Mouse (Mus musculus): Measurements from ENCODE around the gene Khdrbs1.

DNA sequence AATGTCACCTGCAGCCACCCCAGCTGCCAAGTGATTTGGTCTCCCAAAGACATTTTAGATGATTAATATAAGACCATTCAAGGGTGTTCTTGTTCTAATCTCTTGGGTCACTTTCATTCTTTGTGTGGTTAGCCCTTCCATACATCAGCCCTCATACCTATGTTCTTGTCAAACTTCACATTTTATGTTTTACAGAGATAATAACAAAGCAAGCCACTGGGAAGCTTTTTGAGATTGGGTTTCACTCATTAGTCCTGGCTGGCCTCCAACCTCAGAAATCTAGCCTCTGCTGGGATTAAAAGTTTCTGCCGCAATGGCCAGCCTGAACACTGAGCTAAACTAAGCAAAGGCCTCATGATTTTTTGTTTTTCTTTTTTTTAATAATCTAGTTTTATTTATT, 41.9 kb downstream of the Khdrbs1 start:
- no peak for TF ChIP-seq POLR2A (IDR thresholded peaks at IDR 0.05; ENCODE audit: control insufficient read depth, extremely low read depth, insufficient read depth, low read length, poor library complexity)
- no peak for TF ChIP-seq CTCF (IDR thresholded peaks at IDR 0.05; ENCODE audit: borderline replicate concordance, control insufficient read depth, extremely low read depth, insufficient read depth, low read length, poor library complexity)

Measured in thymus, adult 2 months (tissue).